Mouse (Mus musculus) neural tube, embryonic 12.5 days (tissue): Measurements from ENCODE around the gene Rln3. TPM values are rescaled to one million over a fixed set of nuclear protein-coding genes. Genes with fewer than 3 reads are reported as not detected.

ENCODE experiments used
- ATAC-seq: fragments of 200-750 bp; cut with Nextera tagmentation; 2 replicates; pipeline ENCODE4 v1.8.0; 2017; ENCODE audit warnings: low read depth, mild to moderate bottlenecking, moderate TSS enrichment, moderate library complexity; ENCODE audit not compliant: low FRiP score
- H3K27ac ChIP-seq: fragments of 300-500 bp; sonication (generic); 2 replicates; pipeline ENCODE4 v1.5.1; 2016
- H3K27me3 ChIP-seq: fragments of 300-500 bp; sonication (generic); replicated peaks from 2 replicates; pipeline ENCODE4 v1.6.1; 2016; ENCODE audit warnings: mild to moderate bottlenecking
- H3K36me3 ChIP-seq: fragments of 300-500 bp; sonication (generic); 2 replicates; pipeline ENCODE4 v1.6.1; 2016; ENCODE audit warnings: mild to moderate bottlenecking
- H3K4me1 ChIP-seq: fragments of 300-500 bp; sonication (generic); 2 replicates; pipeline ENCODE4 v1.6.1; 2016
- H3K4me2 ChIP-seq: fragments of 300-500 bp; sonication (generic); replicated peaks from 2 replicates; pipeline ENCODE4 v1.6.1; 2016; ENCODE audit warnings: mild to moderate bottlenecking
- H3K4me3 ChIP-seq: fragments of 300-500 bp; sonication (generic); 2 replicates; pipeline ENCODE4 v1.5.1; 2016
- H3K9ac ChIP-seq: fragments of 300-500 bp; sonication (generic); 2 replicates; pipeline ENCODE4 v1.6.1; 2016; ENCODE audit warnings: mild to moderate bottlenecking
- H3K9me3 ChIP-seq: fragments of 300-500 bp; sonication (generic); 2 replicates; pipeline ENCODE4 v1.6.1; 2016; ENCODE audit warnings: mild to moderate bottlenecking
- WGBS: fragments of 180-500 bp; shearing (Covaris S2); methylation state at CpG from one replicate; pipeline ENCODE4 v1.1.7; 2016; 5-methylcytosine and 5-hydroxymethylcytosine counted together
- polyA plus RNA-seq: library from polyadenylated mRNA; unstranded; fragments of >200 nt; fragmentation: Nextera tagmentation; extraction: Ambion mirVana; gene quantifications from 2 replicates; pipeline ENCODE4 v1.2.1, GENCODE M21; 2016

Gene Rln3
- polyA plus RNA-seq, 1 experiment from 2014 or later: not detected

DNA sequence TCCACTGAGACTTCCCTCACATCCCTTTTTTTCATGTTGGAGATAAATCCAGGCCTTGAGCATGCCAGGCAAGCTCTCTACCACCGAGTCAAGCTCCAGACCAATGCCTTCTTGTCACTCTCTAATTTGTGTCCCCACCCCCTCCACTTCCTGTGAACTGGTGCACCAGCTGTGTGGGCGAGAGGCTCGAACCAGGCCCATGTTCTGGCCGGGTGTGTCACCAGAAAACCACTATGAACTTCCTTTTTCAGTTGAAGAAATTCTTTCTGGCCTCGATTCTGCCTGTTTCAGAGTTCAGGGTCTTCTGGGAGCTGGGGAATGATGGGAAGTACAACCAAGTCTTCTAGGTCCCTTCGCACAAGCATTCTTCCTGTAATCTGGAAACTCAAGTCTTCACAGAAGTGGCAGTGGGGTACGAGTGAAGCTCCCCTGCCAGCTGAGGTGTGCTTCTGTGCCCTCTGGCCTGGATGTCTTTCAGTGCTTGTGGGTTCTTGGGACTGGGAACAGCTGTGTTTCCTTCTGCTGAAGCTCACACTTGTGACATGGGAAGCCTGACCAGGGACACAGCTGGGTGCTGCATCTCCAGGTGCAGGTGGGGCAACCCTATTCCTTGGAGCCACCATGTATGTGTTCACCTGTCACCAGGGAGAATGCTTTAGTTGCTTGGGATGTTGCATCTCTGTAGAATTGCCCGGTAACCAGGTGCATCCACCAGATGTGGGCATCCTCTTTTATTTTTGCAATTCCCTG is 19.2 kb upstream of the Rln3 start:
- Histone ChIP-seq H3K4me1 (peaks cover 14% of the 10 kb centered on the region), H3K36me3 (no peaks in the 10 kb centered on the region), H3K9me3 (no peaks in the 10 kb centered on the region), H3K4me3 (no peak overlapping the region), H3K9ac (no peak overlapping the region), H3K27me3 (no peaks in the 10 kb centered on the region), H3K4me2 (no peak overlapping the region), H3K27ac (no peak overlapping the region)
- 77% methylated on average over 8 of the region's 8 CpGs for WGBS
- no peak for ATAC-seq

DNA sequence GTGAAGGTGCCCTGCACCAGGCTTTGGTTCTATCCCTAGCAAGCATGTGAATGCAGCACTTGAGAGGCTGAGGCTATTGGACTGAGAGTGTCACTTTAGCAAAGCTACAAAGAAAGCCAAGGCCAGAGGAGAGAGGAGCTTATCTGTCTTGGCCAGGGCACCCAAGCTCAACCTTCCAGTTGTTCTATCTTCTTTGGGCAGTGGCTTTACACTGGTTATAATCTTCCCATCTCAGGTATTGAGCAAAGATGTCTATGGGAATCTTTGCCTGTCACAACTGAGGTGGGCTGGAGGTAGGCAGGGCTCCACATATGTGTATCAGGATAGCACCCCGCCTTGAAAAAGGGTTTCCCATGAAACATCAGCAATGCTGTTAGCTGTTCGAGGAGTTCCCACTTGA is 15.4 kb upstream of the Rln3 start:
- no peaks in the 10 kb centered on the region for H3K36me3 ChIP-seq
- ATAC-seq: no peak
- H3K27me3 ChIP-seq: no peaks in the 10 kb centered on the region
- H3K27ac ChIP-seq: no peak overlapping the region
- H3K4me2 ChIP-seq: no peak overlapping the region
- no peaks in the 10 kb centered on the region for H3K4me1 ChIP-seq
- no peaks in the 10 kb centered on the region for H3K9me3 ChIP-seq
- H3K4me3 ChIP-seq: no peak overlapping the region
- WGBS: 88% methylated on average over 2 of the region's 2 CpGs
- H3K9ac ChIP-seq: no peak overlapping the region

DNA sequence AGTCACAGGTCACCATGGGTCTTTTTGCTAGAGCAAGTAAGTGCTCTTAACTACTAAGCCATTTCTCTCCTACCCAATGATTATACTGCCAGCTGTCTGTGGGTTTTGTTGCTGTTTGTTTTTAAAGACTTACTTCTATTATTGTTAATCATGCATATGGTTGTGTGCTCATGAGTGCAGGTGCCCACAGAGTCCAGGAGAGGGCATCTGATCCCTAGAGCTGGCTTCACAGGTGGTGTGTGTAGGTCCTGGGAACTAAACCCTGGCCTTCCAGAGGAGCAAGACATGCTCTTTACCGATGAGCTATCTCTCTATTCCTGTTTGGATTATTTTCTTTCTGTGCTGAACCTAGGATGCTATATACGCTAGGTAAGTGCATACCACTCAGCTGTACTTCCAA is 14.4 kb upstream of the Rln3 start:
- Histone ChIP-seq H3K9me3 (no peaks in the 10 kb centered on the region), H3K4me1 (no peaks in the 10 kb centered on the region), H3K27me3 (no peaks in the 10 kb centered on the region), H3K36me3 (no peaks in the 10 kb centered on the region), H3K4me2 (no peak overlapping the region), H3K9ac (no peak overlapping the region), H3K4me3 (no peak overlapping the region), H3K27ac (no peak overlapping the region)
- WGBS: 98% methylated on average over 2 of the region's 2 CpGs
- no peak for ATAC-seq

DNA sequence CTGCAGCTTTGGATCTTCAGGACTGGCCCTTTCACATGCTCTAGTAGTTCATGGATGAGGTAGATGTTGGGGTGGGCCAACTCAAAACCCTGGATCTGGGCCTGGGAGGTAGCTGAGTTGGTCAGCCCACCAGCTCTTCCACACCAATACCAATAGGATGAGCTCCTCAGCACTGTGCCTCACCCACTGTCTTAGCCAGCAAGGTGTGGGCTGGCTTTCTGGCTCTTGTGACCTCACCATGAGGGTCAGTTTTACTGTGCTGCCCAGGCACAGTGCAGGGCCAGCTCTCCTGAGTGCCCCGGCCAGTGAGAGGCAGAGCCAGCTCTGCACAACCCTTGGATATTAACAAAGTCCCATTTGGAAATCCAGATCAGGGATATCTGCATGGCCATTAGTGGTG is 13.0 kb upstream of the Rln3 start:
- no peaks in the 10 kb centered on the region for H3K27me3 ChIP-seq
- H3K36me3 ChIP-seq: no peaks in the 10 kb centered on the region
- H3K4me2 ChIP-seq: no peak overlapping the region
- ATAC-seq: no peak
- no peaks in the 10 kb centered on the region for H3K9me3 ChIP-seq
- no peak overlapping the region for H3K27ac ChIP-seq
- WGBS: 92% methylated on average over 1 of the region's 1 CpGs
- no peak overlapping the region for H3K4me3 ChIP-seq
- H3K4me1 ChIP-seq: no peaks in the 10 kb centered on the region
- no peak overlapping the region for H3K9ac ChIP-seq

DNA sequence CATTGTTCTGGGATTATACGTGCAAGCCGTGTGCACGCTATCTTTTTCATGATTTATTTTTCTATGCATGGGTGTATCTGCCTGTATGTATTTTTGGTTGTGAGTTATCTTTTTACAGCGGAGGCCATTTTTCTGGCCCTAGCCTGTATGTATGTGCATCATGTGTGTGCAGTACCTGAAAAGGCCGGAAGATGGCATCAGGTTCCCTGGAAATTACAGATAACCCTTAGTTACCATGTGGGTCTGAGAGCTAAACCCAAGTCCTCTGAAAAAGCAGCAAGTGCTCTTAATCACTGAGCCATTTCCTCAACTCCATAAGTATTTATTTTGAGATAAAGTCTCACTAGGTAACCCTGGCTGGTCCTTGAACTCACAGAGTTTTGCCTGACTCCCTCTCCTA is 8.4 kb upstream of the Rln3 start:
- H3K4me2 ChIP-seq: no peak overlapping the region
- H3K4me1 ChIP-seq: no peaks in the 10 kb centered on the region
- no peaks in the 10 kb centered on the region for H3K9me3 ChIP-seq
- 96% methylated on average over 5 of the region's 5 CpGs for WGBS
- no peak for ATAC-seq
- H3K27me3 ChIP-seq: no peaks in the 10 kb centered on the region
- H3K9ac ChIP-seq: no peak overlapping the region
- no peak overlapping the region for H3K27ac ChIP-seq
- no peaks in the 10 kb centered on the region for H3K36me3 ChIP-seq
- no peak overlapping the region for H3K4me3 ChIP-seq

DNA sequence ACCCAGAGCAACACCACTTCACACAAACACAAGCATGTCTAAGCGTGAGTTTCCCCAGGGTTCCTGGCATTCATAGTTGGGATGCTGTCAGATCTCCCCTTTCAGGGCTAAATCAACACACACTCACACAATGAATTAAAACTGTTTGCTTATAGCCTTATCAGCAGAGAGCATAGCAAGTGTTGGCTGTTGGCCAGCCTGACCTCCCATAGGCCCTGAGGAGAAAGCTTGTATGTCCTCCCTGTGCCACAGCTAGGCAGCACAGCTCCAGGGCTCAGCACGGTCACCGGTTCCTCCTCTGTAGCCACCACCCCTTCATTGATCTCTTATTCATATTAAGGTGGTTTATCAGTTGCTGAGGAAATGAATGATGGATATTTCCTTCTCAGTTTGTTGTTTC is 7.9 kb upstream of the Rln3 start:
- no peaks in the 10 kb centered on the region for H3K36me3 ChIP-seq
- no peak overlapping the region for H3K9ac ChIP-seq
- ATAC-seq: no peak
- WGBS: 91% methylated on average over 3 of the region's 3 CpGs
- H3K4me1 ChIP-seq: no peaks in the 10 kb centered on the region
- H3K4me2 ChIP-seq: no peak overlapping the region
- H3K9me3 ChIP-seq: no peaks in the 10 kb centered on the region
- no peaks in the 10 kb centered on the region for H3K27me3 ChIP-seq
- H3K27ac ChIP-seq: no peak overlapping the region
- no peak overlapping the region for H3K4me3 ChIP-seq

DNA sequence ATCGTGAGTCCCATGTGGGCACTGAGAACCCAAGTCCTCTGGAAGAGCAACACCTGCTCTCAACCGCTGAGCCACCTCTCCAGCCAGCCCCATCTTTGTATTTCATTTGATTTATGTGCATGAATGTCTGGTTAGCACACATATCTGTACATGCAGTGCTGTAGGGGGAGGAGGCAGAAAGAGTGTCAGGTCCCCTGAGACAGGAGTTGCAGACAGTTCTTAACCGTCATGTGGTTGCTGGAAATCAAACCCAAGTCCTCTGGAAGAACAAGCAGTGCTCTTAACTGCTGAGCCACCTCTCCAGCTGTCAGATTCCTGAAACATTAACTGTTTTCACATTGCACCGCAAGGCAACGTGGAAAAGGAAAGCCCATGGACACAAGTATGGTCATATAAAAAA is 3.4 kb upstream of the Rln3 start:
- Histone ChIP-seq H3K27ac (no peak overlapping the region), H3K9ac (no peak overlapping the region), H3K36me3 (no peaks in the 10 kb centered on the region), H3K4me3 (no peak overlapping the region), H3K9me3 (no peaks in the 10 kb centered on the region), H3K4me1 (peaks cover 6% of the 10 kb centered on the region), H3K27me3 (peaks cover 30% of the 10 kb centered on the region), H3K4me2 (no peak overlapping the region)
- no peak for ATAC-seq
- 72% methylated on average over 5 of the region's 5 CpGs for WGBS

DNA sequence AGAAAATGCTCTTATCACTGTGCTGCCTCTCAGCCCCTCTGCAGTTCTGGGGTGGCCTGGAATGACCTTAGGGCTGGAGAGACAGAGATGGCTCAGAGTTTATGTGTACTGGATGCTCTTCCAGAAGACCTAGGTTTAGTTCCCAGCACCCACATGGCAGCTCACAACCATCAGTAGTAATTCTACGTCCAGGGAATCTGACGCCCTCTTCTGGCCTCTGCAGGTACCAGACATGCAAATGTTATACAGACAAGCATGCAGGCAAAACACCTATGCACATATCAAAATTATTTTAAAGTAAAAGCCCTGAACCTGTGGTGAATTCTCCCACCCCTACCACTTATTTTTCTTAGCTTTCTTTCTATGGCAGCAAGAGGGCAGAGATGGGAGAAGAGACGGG is 1.7 kb upstream of the Rln3 start:
- 77% methylated on average over 3 of the region's 3 CpGs for WGBS
- Histone ChIP-seq H3K27ac (no peak overlapping the region), H3K4me3 (no peak overlapping the region), H3K9me3 (no peaks in the 10 kb centered on the region), H3K4me1 (peaks cover 18% of the 10 kb centered on the region), H3K36me3 (no peaks in the 10 kb centered on the region), H3K9ac (no peak overlapping the region), H3K4me2 (no peak overlapping the region), H3K27me3 (peaks cover 47% of the 10 kb centered on the region)
- no peak for ATAC-seq

DNA sequence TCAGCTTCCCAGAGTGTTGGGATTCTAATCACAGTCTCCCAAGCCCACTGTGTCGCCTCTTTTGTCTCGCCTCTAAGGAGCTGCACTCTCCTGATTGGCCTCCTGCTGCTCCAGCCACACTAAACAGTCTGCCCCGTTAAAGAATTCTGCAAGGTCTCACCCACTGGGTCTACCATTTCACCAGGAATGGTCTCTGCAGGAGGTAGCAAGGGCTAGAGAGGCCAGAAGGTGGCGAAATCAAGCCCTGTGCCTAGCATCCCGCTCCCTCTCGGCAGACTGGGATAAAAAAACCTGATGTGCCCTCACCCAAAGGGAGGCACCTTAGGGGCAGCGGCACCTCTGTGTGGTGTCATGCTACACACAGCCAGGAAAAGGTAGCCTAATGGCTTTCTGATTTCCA is 697 bp downstream of the Rln3 start:
- WGBS: 3% methylated on average over 7 of the region's 7 CpGs
- no peak for ATAC-seq
- H3K4me1 ChIP-seq: peaks cover 18% of the 10 kb centered on the region
- H3K36me3 ChIP-seq: no peaks in the 10 kb centered on the region
- H3K27me3 ChIP-seq: peaks cover 59% of the 10 kb centered on the region
- no peaks in the 10 kb centered on the region for H3K9me3 ChIP-seq
- no peak overlapping the region for H3K4me3 ChIP-seq
- 0 out of 2 replicates have a peak overlapping the region, but pooled peaks have one; percentile 27 for H3K4me2 ChIP-seq
- no peak overlapping the region for H3K9ac ChIP-seq
- no peak overlapping the region for H3K27ac ChIP-seq

DNA sequence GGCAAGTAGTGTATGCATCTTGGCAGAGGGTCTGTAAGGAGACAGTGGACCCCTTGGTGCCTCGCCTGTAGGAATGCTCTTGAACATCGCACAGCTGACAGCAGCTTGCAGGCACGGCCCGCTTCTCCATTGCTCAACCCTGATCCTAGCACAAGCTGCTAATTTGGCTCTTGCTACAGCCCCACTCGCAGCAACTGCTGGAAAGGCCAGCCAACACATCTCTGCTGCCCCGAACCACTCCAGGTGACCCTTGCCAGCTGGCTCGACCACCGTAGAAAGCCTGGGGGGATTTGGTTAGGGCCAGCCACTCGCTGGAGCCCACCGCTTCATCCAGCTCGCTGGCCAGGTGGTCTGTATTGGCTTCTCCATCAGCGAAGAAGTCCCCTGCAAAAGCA is 1.9 kb downstream of the Rln3 start:
- no peaks in the 10 kb centered on the region for H3K36me3 ChIP-seq
- H3K9me3 ChIP-seq: no peaks in the 10 kb centered on the region
- no peak overlapping the region for H3K9ac ChIP-seq
- H3K4me1 ChIP-seq: peaks cover 18% of the 10 kb centered on the region
- H3K4me2 ChIP-seq: no peak overlapping the region
- H3K4me3 ChIP-seq: peak overlapping the region; percentile 5; the same call in 1 of the 2 replicates
- no peak overlapping the region for H3K27ac ChIP-seq
- H3K27me3 ChIP-seq: peaks cover 59% of the 10 kb centered on the region
- 39% methylated on average over 12 of the region's 12 CpGs for WGBS
- ATAC-seq: no peak

DNA sequence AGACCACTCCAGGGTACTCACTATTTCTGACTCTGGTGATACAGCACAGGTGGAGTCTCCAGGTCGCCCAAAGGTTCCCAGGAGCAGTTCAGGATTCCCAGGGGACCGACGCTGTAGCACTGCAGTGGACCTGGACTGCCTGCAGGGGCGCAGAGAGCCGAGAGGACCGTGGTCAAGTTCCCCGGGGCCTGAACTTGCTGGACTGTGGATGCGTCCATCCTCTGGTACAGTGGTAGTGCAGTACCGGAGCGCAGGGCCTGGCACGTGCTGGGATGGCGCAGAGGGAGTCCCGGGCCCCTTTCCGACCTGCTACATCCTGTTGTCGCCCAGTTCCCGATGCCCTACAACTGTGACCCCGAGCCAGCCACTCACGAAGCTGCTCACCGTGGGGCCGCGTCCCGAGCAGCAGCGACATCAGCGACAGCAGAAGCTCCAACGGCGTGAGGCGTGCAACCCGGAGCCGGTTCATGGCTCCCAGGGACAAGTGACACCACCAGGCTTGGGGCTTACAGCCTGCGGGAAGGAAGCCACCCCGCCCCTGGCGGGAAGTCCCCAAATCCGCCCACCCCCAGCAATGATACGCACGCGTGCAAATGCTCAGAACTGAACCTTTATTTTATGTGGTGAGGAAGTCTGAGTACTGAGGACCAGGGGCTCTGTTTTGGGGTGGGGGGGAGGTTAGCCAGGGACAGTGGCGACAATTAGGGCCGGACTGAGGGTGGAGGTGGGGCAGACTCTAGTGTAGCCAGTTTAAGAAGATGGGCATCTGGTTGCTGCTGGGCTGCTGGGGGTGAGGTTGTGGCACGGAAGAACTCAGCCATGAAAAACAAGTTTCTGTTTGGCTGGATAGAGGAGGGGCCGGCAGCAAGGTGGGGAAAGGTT is 2.5 kb downstream of the Rln3 start, which contains the start of gene Il27ra:
TSS of gene Il27ra (minus strand) at position 524 of the 882 bp plus-strand sequence.
- H3K9me3 ChIP-seq: no peaks in the 10 kb centered on the region
- 7% methylated on average over 40 of the region's 40 CpGs for WGBS
- peaks cover 18% of the 10 kb centered on the region for H3K4me1 ChIP-seq
- H3K36me3 ChIP-seq: no peaks in the 10 kb centered on the region
- no peak within 1 kb of the TSS for H3K27ac ChIP-seq
- peaks cover 59% of the 10 kb centered on the region for H3K27me3 ChIP-seq
- H3K9ac ChIP-seq: no peak within 1 kb of the TSS
- H3K4me3 ChIP-seq: peak within 1 kb of the TSS; percentile 31
- ATAC-seq: peak; percentile 48; the same call in 1 of the 2 replicates
- H3K4me2 ChIP-seq: peak within 1 kb of the TSS; percentile 65

DNA sequence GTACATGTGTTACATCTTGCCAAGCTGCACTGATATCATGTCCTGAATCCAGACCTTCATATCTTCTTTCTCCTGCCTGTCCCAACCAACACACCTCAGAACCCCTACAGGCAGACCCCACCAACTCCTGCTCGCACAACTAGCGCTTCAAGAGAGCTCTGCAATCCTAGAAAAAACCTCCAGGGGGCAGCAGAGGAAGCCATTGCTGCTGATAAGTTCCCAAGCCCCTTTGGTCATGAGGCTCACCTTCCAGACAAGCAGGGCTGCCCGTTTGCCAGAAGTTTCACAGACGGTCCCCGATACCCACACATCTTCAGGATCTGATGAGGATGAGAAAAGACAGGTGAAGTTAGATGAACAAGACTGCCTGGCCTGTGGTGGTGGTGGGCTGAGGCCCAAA is 5.8 kb downstream of the Rln3 start:
- Histone ChIP-seq H3K9me3 (no peaks in the 10 kb centered on the region), H3K4me1 (peaks cover 15% of the 10 kb centered on the region), H3K9ac (no peak overlapping the region), H3K4me2 (no peak overlapping the region), H3K4me3 (no peak overlapping the region), H3K27ac (no peak overlapping the region), H3K27me3 (peaks cover 47% of the 10 kb centered on the region), H3K36me3 (no peaks in the 10 kb centered on the region)
- ATAC-seq: peak; percentile 35
- WGBS: 10% methylated on average over 5 of the region's 5 CpGs
